Comparison of ENCODE assay signal across 14 mouse cellular contexts in genomic region chr16:94467337-94468055, GRCm38 (mm10). TPM values are rescaled to one million over a fixed set of nuclear protein-coding genes. Genes with fewer than 3 reads are reported as not detected.
DNase-seq lines count a peak whose midpoint lies in the region; ATAC-seq lines count a peak whose summit lies in the region.
"Had no signal": no experiment of that assay in that cellular context is flagged by ENCODE, and none has a peak within 500 bp of the region (broad histone marks: within the 10 kb centered on the region; RNA-seq: fewer than 3 reads in every experiment).

No protein-coding gene starts in this region.

- no peak overlapping the region for H3K9ac ChIP-seq in forebrain, embryonic 12.5 days
- H3K9ac ChIP-seq: forebrain, embryonic 13.5 days had no signal

- no peaks in the 10 kb centered on the region for H3K27me3 ChIP-seq in megakaryocyte, embryonic 14.5 days (replicated peaks)
- no peaks in the 10 kb centered on the region for H3K27me3 ChIP-seq in forebrain, embryonic 12.5 days
- H3K27me3 ChIP-seq: forebrain, embryonic 13.5 days had no signal

- DNase-seq in cerebellum, adult 18-20 months, result peak; percentile 31 to 43
- DNase-seq in cerebellum, postnatal 4 days (ENCODE audit: low spot score in 2 of 2), result no peak
- DNase-seq in gastrocnemius, postnatal 25 days, result peak; percentile 79
- DNase-seq: embryo, embryonic 11 days; kidney, adult 9 months; lung, adult 18-20 months; retina, postnatal 1 day; thymus, postnatal 25 days had no signal

- no peak for ATAC-seq in megakaryocyte, adult 5-6 weeks (ENCODE audit: poor library complexity, severe bottlenecking)
- 0 out of 2 replicates have a peak, but pooled peaks have one; percentile 19 for ATAC-seq in neutrophil, adult 5-6 weeks (ENCODE audit: extremely low read depth, insufficient number of reproducible peaks, low FRiP score, poor library complexity, severe bottlenecking)
- ATAC-seq in megakaryocyte progenitor cell, adult 5-6 weeks (replicated peaks; ENCODE audit: poor library complexity), result no peak
- ATAC-seq in forebrain, embryonic 12.5 days (ENCODE audit: low FRiP score), result no peak
- ATAC-seq: forebrain, embryonic 13.5 days had no signal

- H3K4me2 ChIP-seq in forebrain, embryonic 12.5 days, result no peak overlapping the region
- H3K4me2 ChIP-seq: forebrain, embryonic 13.5 days had no signal

- H3K9me3 ChIP-seq in megakaryocyte, embryonic 14.5 days, result no peaks in the 10 kb centered on the region
- H3K9me3 ChIP-seq in forebrain, embryonic 12.5 days, result no peaks in the 10 kb centered on the region
- H3K9me3 ChIP-seq: forebrain, embryonic 13.5 days had no signal

- WGBS in forebrain, embryonic 12.5 days, result 91% methylated on average over 11 of the region's 11 CpGs

- H3K4me3 ChIP-seq in megakaryocyte, embryonic 14.5 days (replicated peaks), result peak overlapping the region; percentile 10
- H3K4me3 ChIP-seq in forebrain, embryonic 12.5 days (replicated peaks), result no peak overlapping the region
- H3K4me3 ChIP-seq: forebrain, embryonic 13.5 days had no signal

- H3K4me1 ChIP-seq in megakaryocyte, embryonic 14.5 days, result peaks cover 42% of the 10 kb centered on the region
- 0 out of 2 replicates have a peak, but pooled peaks cover 2% of the 10 kb centered on the region for H3K4me1 ChIP-seq in forebrain, embryonic 12.5 days

- no peak overlapping the region for H3K27ac ChIP-seq in forebrain, embryonic 12.5 days
- H3K27ac ChIP-seq: forebrain, embryonic 13.5 days had no signal

- peaks cover 91% of the 10 kb centered on the region for H3K36me3 ChIP-seq in megakaryocyte, embryonic 14.5 days (replicated peaks; ENCODE audit: low read length)
- H3K36me3 ChIP-seq in forebrain, embryonic 12.5 days (replicated peaks), result peaks cover 86% of the 10 kb centered on the region

RNA-seq across cellular contexts. Expression of gene Vps26c, which starts 59.1 kb away (rescaled TPM):
- polyA plus RNA-seq in megakaryocyte, embryonic 14.5 days (2012; ENCODE audit: insufficient read depth, low replicate concordance), result 2.8 and 3.1 TPM in 2 replicates
- total RNA-seq in megakaryocyte, adult 5-6 weeks (2015), result 39.2 and 43.3 TPM in 2 replicates
- 45.6 and 46.0 TPM in 2 replicates for total RNA-seq in megakaryocyte, adult 5-6 weeks (2017)
- total RNA-seq in gastrocnemius, postnatal 25 days (2021), result 10 to 100 TPM in 1 of 2 experiments, 1 to 10 TPM in 1; 9.4 to 10.3 TPM
- 34.5 and 45.6 TPM in 2 replicates for total RNA-seq in neutrophil, adult 5-6 weeks (2017)
- 21.8 and 26.4 TPM in 2 replicates for total RNA-seq in megakaryocyte progenitor cell, adult 5-6 weeks (2015)
- 29.5 and 32.9 TPM in 2 replicates for total RNA-seq in megakaryocyte progenitor cell, adult 5-6 weeks (2017)
- 53.3 and 55.6 TPM in 2 replicates for polyA plus RNA-seq in forebrain, embryonic 12.5 days (2016; fragmentation: Nextera tagmentation; extraction: Ambion mirVana)

Comparison
In these comparisons a context has a peak if more than half of its experiments do, and no peak if none do; other contexts are left out.
1. DNase-seq: peak in cerebellum, adult 18-20 months (2 of 2) and gastrocnemius, postnatal 25 days (single experiment); none in cerebellum, postnatal 4 days (0 of 2).